Mouse (Mus musculus) myocyte (in vitro differentiated cells): ENCODE results near the gene Cfap99.

Experiments
- CEBPB ChIP-seq: IDR thresholded peaks from 2 replicates; pipeline ENCODE4 v1.6.1; 2011; ENCODE audit warnings: mild to moderate bottlenecking, moderate library complexity; ENCODE audit not compliant: poor library complexity, insufficient read depth, severe bottlenecking
- E2F4 ChIP-seq: IDR thresholded peaks from one replicate; pipeline ENCODE4 v1.6.1; 2011; ENCODE audit warnings: mild to moderate bottlenecking, control low read depth, moderate library complexity; ENCODE audit not compliant: insufficient read depth
- MAX ChIP-seq: IDR thresholded peaks from one replicate; pipeline ENCODE4 v1.6.1; 2011; ENCODE audit warnings: low read depth, mild to moderate bottlenecking, control low read depth
- MYOD1 ChIP-seq, 3 experiments: IDR thresholded peaks; one replicate each; pipeline ENCODE4 v1.6.1; 2011; ENCODE audit warnings: control low read depth in 2 of 3, low read depth in 2 of 3, mild to moderate bottlenecking in 2 of 3, moderate library complexity in 1 of 3; ENCODE audit not compliant: insufficient read length in 2 of 3, control insufficient read depth in 1 of 3
- MYOG ChIP-seq, 3 experiments: IDR thresholded peaks; one replicate each; pipeline ENCODE4 v1.6.1; 2011; ENCODE audit warnings: control low read depth in 2 of 3, low read depth in 2 of 3, mild to moderate bottlenecking in 2 of 3; ENCODE audit not compliant: insufficient read length in 2 of 3, control insufficient read depth in 1 of 3, insufficient read depth in 1 of 3
- POLR2A ChIP-seq: IDR thresholded peaks from one replicate; pipeline ENCODE4 v1.6.1; 2011; ENCODE audit warnings: low read depth, mild to moderate bottlenecking, control low read depth, moderate library complexity; ENCODE audit not compliant: insufficient read length
- POLR2AphosphoS2 ChIP-seq: IDR thresholded peaks from one replicate; pipeline ENCODE4 v1.6.1; 2011; ENCODE audit warnings: low read depth, control low read depth; ENCODE audit not compliant: insufficient read length
- REST ChIP-seq: IDR thresholded peaks from one replicate; pipeline ENCODE4 v1.6.1; 2011; ENCODE audit warnings: mild to moderate bottlenecking, control low read depth, moderate library complexity; ENCODE audit not compliant: insufficient read depth, insufficient read length
- TCF12 ChIP-seq: IDR thresholded peaks from one replicate; pipeline ENCODE4 v1.6.1; 2011; ENCODE audit warnings: mild to moderate bottlenecking, control low read depth; ENCODE audit not compliant: poor library complexity, insufficient read depth, severe bottlenecking
- TCF3 ChIP-seq: IDR thresholded peaks from one replicate; pipeline ENCODE4 v1.6.1; 2011; ENCODE audit warnings: low read depth, control low read depth; ENCODE audit not compliant: insufficient read length
- USF1 ChIP-seq: IDR thresholded peaks from one replicate; pipeline ENCODE4 v1.6.1; 2011; ENCODE audit warnings: low read depth, mild to moderate bottlenecking, control low read depth, moderate library complexity

GRCm38 (mm10) chr5:34252967-34253519, 35.4 kb upstream of the Cfap99 start:
- no peak for TF ChIP-seq USF1
- no peak for TF ChIP-seq POLR2AphosphoS2
- TF ChIP-seq POLR2A: no peak
- TF ChIP-seq CEBPB: no peak
- TF ChIP-seq TCF12: no peak
- TF ChIP-seq MAX: no peak
- TF ChIP-seq E2F4: no peak
- no peak for TF ChIP-seq MYOG (IDR thresholded peaks at IDR 0.05; ENCODE audit: control insufficient read depth in 1 of 3, insufficient read depth in 1 of 3, insufficient read length in 2 of 3, low read depth in 2 of 3)
- TF ChIP-seq REST: no peak
- TF ChIP-seq MYOD1 (IDR thresholded peaks at IDR 0.05; ENCODE audit: control insufficient read depth in 1 of 3, insufficient read length in 2 of 3, low read depth in 2 of 3): no peak
- TF ChIP-seq TCF3: no peak
